Mouse (Mus musculus) hematopoietic stem cell, adult 5-6 weeks (primary cell): ENCODE measurements around the gene Fam178b. TPM values are rescaled to one million over a fixed set of nuclear protein-coding genes. Genes with fewer than 3 reads are reported as not detected.

Source experiments
- ATAC-seq, 2 experiments: fragments of 125-278 bp in 1 of 2; replicated peaks in 1 of 2; 2 replicates each; pipeline ENCODE4 v1.8.0; 2016 to 2017; ENCODE audit warnings: inconsistent platforms in 2 of 2, mild to moderate bottlenecking in 2 of 2, moderate number of reproducible peaks in 2 of 2, low read depth in 1 of 2, moderate TSS enrichment in 1 of 2; ENCODE audit not compliant: low FRiP score in 2 of 2, poor library complexity in 2 of 2, severe bottlenecking in 2 of 2, insufficient read depth in 1 of 2, low TSS enrichment in 1 of 2
- total RNA-seq: library from RNA; stranded (forward); fragments of 172-1452, 232-1000 nt; gene quantifications from 2 replicates; pipeline ENCODE4 v1.2.3, GENCODE M21; 2017

Fam178b gene
- total RNA-seq, 1 experiment from 2014 or later = not detected

DNA sequence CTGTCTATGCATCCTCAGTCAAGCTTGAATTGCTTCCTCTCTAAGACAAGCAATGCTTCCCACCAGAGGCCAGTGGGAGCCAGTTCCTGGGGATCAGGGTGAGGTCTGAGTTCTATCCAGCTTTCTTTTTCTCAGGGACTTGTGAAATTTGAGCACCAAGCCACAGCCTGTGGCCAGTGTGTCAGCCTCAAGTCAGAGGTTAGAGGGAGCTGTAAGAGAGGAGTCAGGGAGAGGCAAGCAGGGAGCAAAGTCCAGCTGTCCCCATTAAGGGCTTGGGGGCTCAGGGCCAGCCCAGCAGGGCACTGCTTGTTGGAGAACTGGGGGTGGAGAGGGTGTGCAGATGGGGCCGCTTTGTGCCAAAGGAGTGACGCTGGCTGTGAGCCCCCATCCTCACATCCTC is 119.8 kb downstream of the Fam178b start:
- no peak for ATAC-seq

DNA sequence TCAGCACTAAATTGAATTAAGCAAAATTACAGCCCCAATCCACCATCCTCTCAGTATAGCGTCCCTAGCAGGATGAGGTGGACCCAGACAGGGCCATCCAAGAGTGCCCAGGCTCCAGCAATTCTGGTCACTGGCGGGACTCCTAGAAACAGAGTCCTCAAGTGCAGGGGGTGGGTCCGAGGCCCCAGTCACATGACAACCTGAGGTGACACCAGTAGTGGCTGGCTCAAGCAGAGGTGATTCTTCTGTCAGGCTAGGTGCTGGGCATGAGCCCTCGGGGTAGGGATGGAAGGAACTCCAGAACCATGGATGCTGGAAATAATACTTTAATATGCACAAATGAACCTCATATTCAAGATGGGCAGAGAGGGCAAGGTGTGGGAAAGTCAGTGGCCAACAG is 120.6 kb downstream of the Fam178b start:
- no peak for ATAC-seq

DNA sequence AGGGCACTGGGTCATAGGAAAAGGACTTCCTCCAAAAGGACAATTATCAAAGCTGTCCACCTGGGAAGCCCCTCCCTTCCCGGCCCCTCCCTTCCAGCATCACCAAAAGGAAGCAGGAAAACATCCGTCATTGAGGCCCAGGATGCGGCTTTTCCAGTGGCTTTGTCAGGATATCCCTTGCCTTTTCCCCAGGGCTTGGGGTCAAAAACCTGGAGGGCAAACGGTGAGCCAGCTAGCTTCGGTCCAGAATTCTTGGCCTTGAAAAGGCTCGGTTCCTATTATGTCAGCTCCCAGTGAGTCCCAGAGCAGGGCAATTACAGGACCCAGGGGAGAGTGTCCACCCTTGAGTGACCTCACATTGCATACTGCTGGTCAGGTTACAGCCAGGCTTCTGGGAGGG is 122.1 kb downstream of the Fam178b start:
- ATAC-seq = no peak

DNA sequence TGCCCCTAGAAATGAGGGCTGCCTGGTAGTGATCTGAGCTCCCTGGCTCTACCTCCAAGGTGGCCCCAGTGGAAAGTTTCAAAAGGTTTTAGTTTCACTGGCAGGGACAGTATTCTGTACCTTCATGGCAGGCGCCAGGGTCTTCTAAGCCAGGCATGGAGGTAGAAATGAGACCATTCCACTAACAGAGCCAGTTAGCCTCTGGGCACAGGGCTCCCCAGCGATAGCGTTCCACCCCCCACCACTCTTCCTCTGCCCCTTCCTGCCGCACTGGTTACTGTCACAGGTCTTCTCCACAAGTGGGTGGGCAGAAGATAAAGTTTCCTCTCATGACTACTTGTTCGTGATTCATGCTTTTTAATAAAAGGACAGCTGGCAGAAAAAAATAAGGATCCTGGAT is 123.1 kb downstream of the Fam178b start:
- no peak for ATAC-seq

DNA sequence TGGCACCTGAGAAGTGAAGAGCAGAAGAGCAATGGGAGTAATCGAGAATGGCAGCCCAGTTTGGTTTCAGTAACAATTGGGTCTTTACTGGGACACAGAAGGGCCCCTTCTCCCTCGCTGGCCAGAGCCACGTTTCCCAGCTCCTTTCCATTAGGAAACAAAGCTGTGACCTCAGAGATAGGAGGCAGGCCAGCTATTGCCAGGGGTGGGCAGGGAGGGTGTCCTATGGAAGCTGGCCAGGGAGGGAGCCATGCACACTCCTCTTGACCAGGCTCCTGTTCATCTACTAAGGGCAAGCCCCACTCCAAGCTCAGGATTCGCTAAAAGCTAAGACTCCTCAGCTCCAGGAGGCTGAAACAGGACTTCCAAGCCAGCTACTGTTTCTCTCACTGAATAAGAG is 123.7 kb downstream of the Fam178b start:
- ATAC-seq = no peak

DNA sequence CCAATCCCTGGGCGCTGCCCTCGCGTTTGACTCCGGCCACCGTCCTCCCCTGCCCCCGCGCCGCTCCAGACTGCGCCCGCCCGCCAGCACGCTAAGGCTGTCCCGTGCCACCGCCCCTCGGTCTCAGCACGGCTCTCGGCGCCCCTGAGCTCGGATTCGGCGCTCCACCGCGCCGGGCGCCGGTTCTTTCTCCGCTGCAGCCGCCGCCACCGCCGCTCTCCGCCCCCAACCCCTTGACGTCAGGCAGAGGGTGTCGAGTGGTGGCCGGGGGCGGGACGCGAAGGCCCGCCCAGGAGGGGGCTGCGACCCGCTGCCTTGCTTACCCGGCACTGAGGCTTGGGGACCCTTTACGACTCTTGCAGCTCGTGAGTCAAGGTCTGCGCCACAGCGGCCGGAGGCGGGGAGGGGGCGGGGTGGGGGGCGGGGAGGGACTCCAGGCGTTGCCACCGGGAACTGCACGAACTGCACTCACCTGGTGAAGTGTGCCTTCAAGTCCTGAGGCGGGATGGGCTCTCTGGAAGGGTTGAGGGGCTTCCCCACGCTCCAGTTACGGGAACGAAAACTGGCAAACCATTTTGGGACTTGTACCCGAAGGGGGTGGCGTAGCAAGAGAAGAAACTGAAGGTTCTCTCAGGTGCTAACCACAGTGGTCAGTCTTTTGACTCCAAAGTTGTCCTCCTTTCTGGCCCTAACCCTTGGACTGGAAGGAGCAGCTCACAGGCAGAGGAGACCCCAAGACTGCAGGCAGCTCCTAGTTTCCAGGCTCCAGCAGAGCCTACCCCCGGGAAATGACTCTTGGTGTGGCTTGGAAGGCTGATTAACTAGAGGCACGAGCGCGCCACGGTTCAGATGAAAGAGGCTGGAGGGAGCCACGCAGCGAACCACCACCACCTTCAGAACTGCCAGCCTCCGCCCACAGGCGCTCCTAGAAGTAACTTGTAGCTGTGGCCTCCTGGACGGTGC is 124.7 kb downstream of the Fam178b start, which contains the start of gene Sema4c:
TSS of gene Sema4c (minus strand) at position 319 of the 963 bp plus-strand sequence.
- 0 out of 4 replicates have a peak, but pooled peaks have one; percentile 16 to 19 for ATAC-seq

DNA sequence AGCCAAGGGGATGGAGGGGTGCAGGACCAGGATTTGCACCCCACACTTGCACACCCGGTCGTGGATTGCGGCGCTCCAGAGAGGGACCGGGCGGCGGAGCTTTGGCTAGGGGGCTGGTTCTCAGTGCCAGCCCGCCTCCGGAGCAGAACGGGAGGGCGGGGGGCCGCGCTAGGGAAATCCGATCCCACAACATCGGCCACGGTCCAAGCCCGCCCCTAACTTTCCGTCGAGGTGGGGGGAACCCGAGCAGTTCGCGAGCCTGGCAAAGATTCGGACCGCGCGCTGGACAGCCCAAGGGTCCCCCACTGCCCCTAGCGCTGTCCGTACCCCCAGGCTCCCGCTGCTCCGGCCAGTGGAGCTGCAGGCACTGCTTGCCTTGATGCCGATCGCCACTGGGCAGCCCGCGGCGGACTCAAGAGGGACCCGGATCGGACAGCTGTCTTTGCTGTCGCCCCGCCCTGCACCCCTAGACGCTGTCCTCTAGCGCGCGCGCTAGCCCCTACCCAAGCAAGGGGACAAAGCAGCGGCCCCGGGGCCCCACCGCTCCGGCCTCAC is 125.4 kb downstream of the Fam178b start:
- peak; percentile 14 to 25; a peak in 3 of 4 replicates for ATAC-seq

DNA sequence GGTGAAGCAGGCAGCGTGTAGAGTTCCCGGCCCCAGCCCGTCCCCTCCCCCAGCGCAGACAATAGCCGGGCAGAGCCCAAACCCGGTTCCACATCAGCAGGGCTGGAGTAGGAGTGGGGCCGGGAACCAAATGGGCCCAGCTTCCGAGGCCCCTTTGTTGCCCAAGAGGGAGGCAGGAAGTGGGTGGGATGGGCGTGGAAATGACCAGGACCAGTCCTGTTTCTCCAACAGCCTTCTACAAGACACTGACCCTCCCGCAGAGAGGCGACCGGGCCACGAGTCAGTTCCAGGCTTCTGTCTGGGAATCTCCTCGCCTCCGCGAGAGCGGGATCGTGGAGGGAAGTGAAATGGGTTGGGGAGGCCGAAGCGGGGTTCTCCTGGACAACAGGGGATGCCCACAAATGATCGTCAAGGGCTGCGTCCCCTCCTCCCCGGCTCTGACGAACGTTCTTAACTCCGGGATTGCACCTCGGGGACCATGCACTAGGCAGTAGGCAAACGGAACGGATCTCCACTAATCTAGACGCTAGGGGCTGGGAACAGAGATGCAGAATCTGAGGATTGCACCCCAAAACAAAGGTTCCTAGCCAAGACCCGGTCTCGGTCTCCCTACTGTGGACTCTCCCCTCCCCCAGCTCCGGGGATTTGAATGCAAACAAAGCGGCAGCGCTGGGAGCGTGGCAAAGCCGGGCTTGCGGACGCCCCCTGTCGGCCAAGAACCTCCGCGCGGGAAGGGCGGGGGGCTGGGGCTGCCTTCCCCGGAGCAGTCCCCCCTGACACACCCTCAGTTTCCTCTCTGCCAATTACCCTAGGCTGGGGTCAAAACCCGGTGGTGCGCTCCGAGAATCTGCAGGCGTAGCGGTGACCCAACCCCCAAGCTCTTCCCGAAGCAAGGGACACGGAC is 126.2 kb downstream of the Fam178b start:
- ATAC-seq = peak; percentile 64

DNA sequence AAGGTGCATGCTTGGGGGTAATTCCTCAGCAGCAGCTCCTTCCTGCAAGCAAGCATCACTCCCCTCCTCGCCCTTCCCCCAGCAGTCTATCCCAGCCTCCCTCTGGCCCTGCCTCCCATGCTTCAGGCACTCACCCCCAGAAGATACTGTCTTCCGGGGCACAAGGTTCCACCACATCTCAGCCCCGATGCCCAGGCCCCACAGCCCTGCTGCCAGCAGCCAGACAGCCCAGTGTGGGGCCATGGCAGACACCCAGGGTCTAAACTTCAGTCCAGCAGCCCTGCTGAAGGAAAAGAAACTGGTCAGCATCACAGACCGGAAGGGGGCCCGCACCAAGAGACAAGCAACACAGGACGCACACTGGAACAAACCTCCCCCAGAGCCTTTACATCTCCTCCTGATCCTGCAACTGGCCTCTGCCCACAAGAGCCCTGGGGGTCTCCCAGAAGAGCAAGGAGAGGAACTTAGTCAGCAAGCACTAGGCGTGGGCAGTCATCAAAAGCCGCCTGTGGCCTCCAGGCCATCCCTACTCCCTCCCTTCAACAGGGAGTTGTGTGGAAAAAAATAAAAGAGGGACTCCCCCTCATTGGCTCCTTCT is 127.1 kb downstream of the Fam178b start:
- no peak for ATAC-seq

DNA sequence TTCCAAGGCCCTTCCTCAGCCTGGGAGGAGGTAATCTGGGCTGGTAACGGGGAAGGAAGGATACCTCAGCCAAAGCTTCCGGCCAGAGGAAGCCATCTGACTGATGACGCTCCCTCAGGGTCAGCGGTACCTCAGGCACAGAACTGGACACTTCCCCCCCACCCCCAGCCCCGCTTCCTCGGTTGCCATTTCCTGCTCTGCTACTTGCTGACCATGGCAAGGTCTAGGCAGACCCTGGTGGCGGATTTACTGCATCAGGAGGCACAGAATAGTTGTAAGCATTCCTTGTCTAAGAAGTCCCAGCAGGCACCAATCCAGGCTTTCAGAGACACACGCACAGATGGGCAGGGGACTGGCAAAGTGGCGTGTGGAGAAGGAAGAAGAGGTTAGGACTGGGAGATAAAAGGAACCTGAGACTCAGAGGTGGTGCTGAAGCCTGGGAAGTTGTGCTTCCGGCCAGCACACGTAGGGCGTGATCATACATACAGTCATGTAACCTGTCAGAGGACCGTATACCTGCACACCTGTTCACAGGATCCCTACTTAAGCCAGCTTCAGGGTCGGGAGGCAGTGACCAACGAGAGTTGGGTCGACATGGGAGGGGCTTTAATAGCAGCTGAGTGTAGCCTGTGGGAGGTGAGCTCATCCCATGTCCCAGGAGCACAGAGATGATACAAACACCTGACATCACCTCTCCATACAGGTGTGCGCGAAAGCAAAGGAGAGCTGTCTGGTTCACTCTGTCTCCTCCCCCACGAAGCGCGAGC is 128.2 kb downstream of the Fam178b start:
- ATAC-seq = no peak

DNA sequence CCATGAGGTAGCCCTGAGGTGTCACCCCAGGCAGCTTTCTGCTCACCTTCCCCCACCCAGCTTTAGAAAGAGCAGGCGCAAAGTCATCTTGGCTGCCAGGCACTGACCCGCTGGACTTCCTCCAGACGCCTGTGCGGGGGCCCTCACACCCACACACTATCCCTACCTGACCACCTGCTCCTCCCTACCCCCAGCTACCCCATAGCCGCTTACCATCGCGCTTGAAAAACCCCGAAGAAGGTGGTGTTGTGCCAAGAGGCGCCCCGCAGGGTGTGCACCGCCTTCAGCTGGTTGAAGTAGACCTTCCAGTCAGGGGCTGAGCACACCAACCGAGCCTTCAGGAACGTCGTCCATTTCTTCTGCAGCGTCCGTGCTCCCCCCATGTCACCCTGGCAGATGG is 130.5 kb downstream of the Fam178b start:
- ATAC-seq = no peak

DNA sequence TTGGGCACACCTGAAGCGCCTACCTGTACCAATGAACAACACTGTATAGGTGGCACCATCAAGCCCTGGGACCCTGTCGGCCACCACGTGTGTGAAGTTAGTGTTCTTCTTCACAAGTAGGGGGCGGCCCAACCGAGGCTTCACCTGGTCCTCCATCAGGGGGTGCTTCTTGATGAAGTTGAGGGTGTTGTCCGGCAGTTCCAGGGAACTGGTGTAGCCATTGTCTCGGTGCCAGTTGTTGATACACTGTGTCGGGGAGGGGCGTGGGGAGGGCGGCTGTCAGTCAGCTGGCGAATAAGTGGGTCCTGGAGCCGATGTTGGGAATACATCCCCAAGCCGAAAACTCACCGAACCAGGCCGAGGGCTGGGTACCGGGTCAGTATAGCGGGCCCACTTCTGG is 131.1 kb downstream of the Fam178b start:
- no peak for ATAC-seq

DNA sequence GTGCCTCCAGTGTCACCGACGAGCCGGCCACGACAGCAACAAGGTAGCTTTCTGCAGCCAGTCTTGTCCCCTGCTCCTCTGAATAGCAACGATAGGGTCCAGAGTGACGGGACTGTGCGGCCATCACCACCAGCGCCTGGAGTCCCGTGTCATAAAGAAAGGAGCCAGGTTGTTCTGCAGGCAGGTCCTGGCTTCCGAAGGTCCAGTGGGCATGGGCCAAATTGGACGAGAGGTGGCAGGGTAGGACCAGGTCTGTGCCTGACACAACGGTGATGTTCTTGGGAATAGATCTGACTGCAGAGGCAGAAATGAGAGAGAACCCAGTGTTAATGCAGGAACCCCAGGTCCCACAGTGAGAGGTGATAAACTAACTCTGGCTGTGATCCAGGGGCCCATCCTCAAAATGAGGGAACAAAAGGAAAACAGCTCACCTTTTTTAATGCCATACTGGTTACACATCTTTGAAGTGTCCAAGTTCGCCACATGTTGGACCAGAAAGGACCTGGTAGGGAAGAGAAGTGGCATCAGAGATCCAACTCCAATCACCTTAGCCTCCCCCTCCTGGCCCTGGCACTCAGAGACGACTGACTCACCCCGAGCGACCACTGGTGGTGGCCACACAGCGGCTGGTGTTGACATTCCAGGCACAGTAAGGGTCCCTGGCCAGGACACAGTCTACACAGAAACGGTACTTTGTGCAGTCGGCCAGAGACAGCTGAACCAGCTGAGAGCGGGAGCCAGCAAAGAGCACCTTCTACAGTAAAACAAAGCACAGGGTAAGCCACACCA is 132.7 kb downstream of the Fam178b start:
- no peak for ATAC-seq

DNA sequence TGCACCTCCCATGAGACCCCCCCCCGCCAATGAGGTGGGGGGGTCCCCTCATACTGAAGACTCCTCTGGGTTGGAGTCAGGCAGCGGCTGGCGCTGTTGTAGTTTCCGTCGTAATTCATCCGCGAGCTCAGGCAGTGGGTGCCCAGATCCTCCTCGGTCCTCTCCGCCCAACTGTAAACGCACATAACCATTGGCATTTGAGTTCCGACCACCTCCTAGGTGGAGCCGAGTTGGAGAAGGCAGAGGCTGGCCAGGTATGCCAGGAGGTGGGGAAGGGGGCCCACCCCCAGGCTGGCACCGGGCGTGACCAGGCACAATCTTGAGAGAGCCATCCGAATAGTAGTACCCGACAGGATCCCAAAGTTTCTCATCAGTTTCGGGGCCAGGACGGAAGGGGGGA is 133.5 kb downstream of the Fam178b start:
- ATAC-seq = no peak

DNA sequence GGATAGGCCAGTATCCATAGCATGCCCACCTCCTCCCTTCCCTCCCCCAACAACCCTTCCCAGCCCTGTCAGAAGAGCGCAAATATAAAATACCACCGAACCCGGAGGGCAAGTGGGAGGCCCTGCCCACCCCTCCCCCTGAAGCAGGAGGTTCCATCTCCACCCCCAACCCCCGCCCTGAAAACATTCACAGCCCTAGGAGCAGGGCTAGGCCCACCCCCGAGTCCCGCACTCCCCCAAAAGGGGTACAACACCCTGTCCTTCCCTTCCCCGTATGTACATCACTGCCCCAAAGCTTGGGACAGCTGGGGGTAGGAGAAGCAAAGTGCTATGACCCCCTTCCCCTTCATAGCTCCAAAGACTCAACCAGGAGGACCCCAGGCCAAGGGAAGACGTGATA is 134.2 kb downstream of the Fam178b start:
- no peak for ATAC-seq

DNA sequence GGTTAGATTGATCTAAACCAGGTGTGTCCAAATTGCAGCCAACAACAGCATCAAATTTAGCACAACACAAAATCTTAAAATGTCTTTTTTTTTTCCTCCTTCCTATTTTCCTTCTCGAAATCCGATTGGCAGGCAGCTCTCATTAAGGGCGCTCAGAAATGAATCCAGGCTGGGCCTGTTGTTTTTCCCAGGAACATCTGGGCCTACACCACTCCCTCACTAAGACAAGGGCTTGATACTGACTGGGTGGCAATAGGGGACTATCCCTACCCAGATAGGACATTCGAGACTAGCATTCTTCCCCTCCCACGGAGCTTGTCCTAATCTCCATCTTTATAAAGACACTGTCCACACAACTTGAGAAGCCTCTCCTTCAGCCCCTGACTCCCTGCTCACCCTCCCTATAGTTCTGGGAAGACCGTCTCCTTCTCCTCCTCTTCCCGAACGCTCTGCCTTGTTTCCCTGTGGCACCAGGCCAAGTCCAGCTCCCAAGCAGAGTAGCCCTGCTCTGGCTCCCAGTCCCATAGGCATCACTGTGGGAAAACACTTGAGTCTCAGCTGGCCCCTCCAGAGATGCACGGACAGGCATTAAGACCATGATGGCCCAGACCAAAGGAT is 134.9 kb downstream of the Fam178b start:
- ATAC-seq = no peak
